Mouse (Mus musculus) CH12.LX (cell line): Measurements from ENCODE around the gene Wdfy2.

Experiments
- MYC ChIP-seq: IDR thresholded peaks from 2 replicates; pipeline ENCODE4 v1.6.1; 2011; ENCODE audit warnings: low read depth, mild to moderate bottlenecking, improper control_type of control experiment, low read length
- NELFE ChIP-seq: IDR thresholded peaks from 2 replicates; pipeline ENCODE4 v1.6.1; 2011; ENCODE audit warnings: low read depth, low read length, improper control_type of control experiment
- NRF1 ChIP-seq: IDR thresholded peaks from 2 replicates; pipeline ENCODE4 v1.6.1; 2014; ENCODE audit warnings: low read depth, mild to moderate bottlenecking, inconsistent platforms, low read length, improper control_type of control experiment, moderate library complexity
- POLR2A ChIP-seq: IDR thresholded peaks from 2 replicates; pipeline ENCODE4 v1.6.1; 2011; ENCODE audit warnings: low read depth, mild to moderate bottlenecking, improper control_type of control experiment, low read length

DNA sequence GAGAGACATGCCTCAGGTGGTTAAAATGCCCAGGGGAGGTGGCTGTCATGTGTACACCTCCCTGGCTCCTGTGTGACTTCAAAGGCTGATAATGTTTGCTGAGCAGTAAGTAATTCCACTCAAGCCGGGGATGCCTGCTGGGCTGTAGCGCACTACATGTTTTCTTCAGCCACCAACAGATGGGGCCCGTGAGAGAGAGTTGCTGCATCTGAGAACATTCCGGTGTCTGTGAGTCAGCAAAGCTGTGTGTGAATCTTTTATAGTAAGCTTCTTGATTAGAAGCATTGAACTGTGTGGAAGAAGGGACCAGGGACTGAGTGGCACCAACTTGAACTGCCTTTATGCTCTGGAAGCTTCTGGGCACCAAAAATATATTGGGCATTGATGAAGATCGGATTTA is 42.0 kb downstream of the Wdfy2 start:
- no peak for TF ChIP-seq NRF1
- no peak for TF ChIP-seq POLR2A
- 0 out of 2 replicates have a peak, but pooled peaks have one; percentile 17 for TF ChIP-seq NELFE
- no peak for TF ChIP-seq MYC
